Mouse (Mus musculus): ENCODE measurements around the gene Rcbtb2. TPM values are rescaled to one million over a fixed set of nuclear protein-coding genes. Genes with fewer than 3 reads are reported as not detected.
A peak's percentile ranks its signal among the peaks of the same experiment; 100 is the strongest.

Gene Rcbtb2
- polyA plus RNA-seq, 1 experiment from 2014 or later, result 160 TPM

- 91% methylated on average over 9 of the region's 9 CpGs for WGBS
- Histone ChIP-seq H3K9me3 (ENCODE audit: control insufficient read depth, low read length) (no peaks in the 10 kb centered on the region), H3K27me3 (ENCODE audit: control insufficient read depth, insufficient read depth, low read length) (no peaks in the 10 kb centered on the region)
These were observed 99.6 kb downstream of the Rcbtb2 start for GRCm38 (mm10) chr14:73222316-73222970.

GRCm38 (mm10) chr14:73226346-73226745 lies 103.5 kb downstream of the Rcbtb2 start:
- no peaks in the 10 kb centered on the region for H3K27me3 ChIP-seq (ENCODE audit: control insufficient read depth, insufficient read depth, low read length)

More at GRCm38 (mm10) chr14:73222316-73222970, 99.6 kb downstream of the Rcbtb2 start:
- Histone ChIP-seq H3K4me2 (ENCODE audit: low read depth, low read length, severe bottlenecking) (no peak overlapping the region), H3K27ac (ENCODE audit: low read depth, low read length) (no peak overlapping the region), H3K9ac (ENCODE audit: low read length) (no peak overlapping the region), H3K4me1 (replicated peaks; ENCODE audit: control insufficient read depth, insufficient read depth, low read length) (no peaks in the 10 kb centered on the region), H3K36me3 (ENCODE audit: control insufficient read depth, insufficient read depth, low read length) (no peaks in the 10 kb centered on the region), H3K4me3 (ENCODE audit: low read depth, low read length) (no peak overlapping the region)
- DNase-seq (ENCODE audit: low spot score), result no peak
- ATAC-seq (replicated peaks; ENCODE audit: low FRiP score), result no peak

GRCm38 (mm10) chr14:73226849-73227248 lies 104.0 kb downstream of the Rcbtb2 start:
- no peak overlapping the region for H3K4me2 ChIP-seq (ENCODE audit: low read depth, low read length, severe bottlenecking)
- H3K9me3 ChIP-seq (ENCODE audit: control insufficient read depth, low read length), result no peaks in the 10 kb centered on the region
- no peaks in the 10 kb centered on the region for H3K4me1 ChIP-seq (replicated peaks; ENCODE audit: control insufficient read depth, insufficient read depth, low read length)
- no peak overlapping the region for H3K27ac ChIP-seq (ENCODE audit: low read depth, low read length)
- no peak overlapping the region for H3K4me3 ChIP-seq (ENCODE audit: low read depth, low read length)
- peaks cover 2% of the 10 kb centered on the region; the same call in 1 of the 2 replicates for H3K36me3 ChIP-seq (ENCODE audit: control insufficient read depth, insufficient read depth, low read length)
- H3K27me3 ChIP-seq (ENCODE audit: control insufficient read depth, insufficient read depth, low read length), result no peaks in the 10 kb centered on the region
- DNase-seq (ENCODE audit: low spot score) (no peak), ATAC-seq (replicated peaks; ENCODE audit: low FRiP score) (no peak)
- no peak overlapping the region for H3K9ac ChIP-seq (ENCODE audit: low read length)
- WGBS, result 46% methylated on average over 1 of the region's 1 CpGs

More at GRCm38 (mm10) chr14:73226346-73226745, 103.5 kb downstream of the Rcbtb2 start:
- ATAC-seq (replicated peaks; ENCODE audit: low FRiP score) (no peak), DNase-seq (ENCODE audit: low spot score) (no peak)
- Histone ChIP-seq H3K4me3 (ENCODE audit: low read depth, low read length) (no peak overlapping the region), H3K4me2 (ENCODE audit: low read depth, low read length, severe bottlenecking) (no peak overlapping the region), H3K36me3 (ENCODE audit: control insufficient read depth, insufficient read depth, low read length) (peaks cover 2% of the 10 kb centered on the region; the same call in 1 of the 2 replicates), H3K4me1 (replicated peaks; ENCODE audit: control insufficient read depth, insufficient read depth, low read length) (no peaks in the 10 kb centered on the region), H3K9ac (ENCODE audit: low read length) (no peak overlapping the region), H3K27ac (ENCODE audit: low read depth, low read length) (no peak overlapping the region), H3K9me3 (ENCODE audit: control insufficient read depth, low read length) (no peaks in the 10 kb centered on the region)
- WGBS, result 90% methylated on average over 3 of the region's 3 CpGs

- no peak for DNase-seq (ENCODE audit: low spot score)
- no peak overlapping the region for H3K27ac ChIP-seq (ENCODE audit: low read depth, low read length)
- 25% methylated on average over 5 of the region's 5 CpGs for WGBS
These were observed 108.6 kb downstream of the Rcbtb2 start for GRCm38 (mm10) chr14:73231286-73231982.

GRCm38 (mm10) chr14:73234468-73235031 lies 111.7 kb downstream of the Rcbtb2 start:
- Histone ChIP-seq H3K4me2 (ENCODE audit: low read depth, low read length, severe bottlenecking) (no peak overlapping the region), H3K4me1 (replicated peaks; ENCODE audit: control insufficient read depth, insufficient read depth, low read length) (peaks cover 3% of the 10 kb centered on the region; the same call in 1 of the 2 replicates), H3K27me3 (ENCODE audit: control insufficient read depth, insufficient read depth, low read length) (no peaks in the 10 kb centered on the region), H3K9ac (ENCODE audit: low read length) (no peak overlapping the region), H3K9me3 (ENCODE audit: control insufficient read depth, low read length) (no peaks in the 10 kb centered on the region), H3K27ac (ENCODE audit: low read depth, low read length) (peak overlapping the region; percentile 42; the same call in 1 of the 2 replicates), H3K4me3 (ENCODE audit: low read depth, low read length) (no peak overlapping the region), H3K36me3 (ENCODE audit: control insufficient read depth, insufficient read depth, low read length) (peaks cover 2% of the 10 kb centered on the region; the same call in 1 of the 2 replicates)
- DNase-seq (ENCODE audit: low spot score) (no peak), ATAC-seq (replicated peaks; ENCODE audit: low FRiP score) (no peak)
- WGBS, result 7% methylated on average over 2 of the region's 2 CpGs

More at GRCm38 (mm10) chr14:73231286-73231982, 108.6 kb downstream of the Rcbtb2 start:
- no peak for ATAC-seq (replicated peaks; ENCODE audit: low FRiP score)
- H3K36me3 ChIP-seq (ENCODE audit: control insufficient read depth, insufficient read depth, low read length), result peaks cover 2% of the 10 kb centered on the region; the same call in 1 of the 2 replicates
- no peak overlapping the region for H3K9ac ChIP-seq (ENCODE audit: low read length)
- H3K4me2 ChIP-seq (ENCODE audit: low read depth, low read length, severe bottlenecking), result no peak overlapping the region
- no peak overlapping the region for H3K4me3 ChIP-seq (ENCODE audit: low read depth, low read length)
- H3K4me1 ChIP-seq (replicated peaks; ENCODE audit: control insufficient read depth, insufficient read depth, low read length), result peaks cover 3% of the 10 kb centered on the region; the same call in 1 of the 2 replicates
- no peaks in the 10 kb centered on the region for H3K9me3 ChIP-seq (ENCODE audit: control insufficient read depth, low read length)
- no peaks in the 10 kb centered on the region for H3K27me3 ChIP-seq (ENCODE audit: control insufficient read depth, insufficient read depth, low read length)

- ATAC-seq (replicated peaks; ENCODE audit: low FRiP score) (peak; percentile 82), DNase-seq (ENCODE audit: low spot score) (peak; percentile 75)
- H3K9me3 ChIP-seq (ENCODE audit: control insufficient read depth, low read length), result no peaks in the 10 kb centered on the region
- H3K36me3 ChIP-seq (ENCODE audit: control insufficient read depth, insufficient read depth, low read length), result no peaks in the 10 kb centered on the region
- H3K27me3 ChIP-seq (ENCODE audit: control insufficient read depth, insufficient read depth, low read length), result no peaks in the 10 kb centered on the region
- H3K4me2 ChIP-seq (ENCODE audit: low read depth, low read length, severe bottlenecking), result peak within 1 kb of the TSS; percentile 62
- peak within 1 kb of the TSS; percentile 58 for H3K4me3 ChIP-seq (ENCODE audit: low read depth, low read length)
- peak within 1 kb of the TSS; percentile 94 for H3K27ac ChIP-seq (ENCODE audit: low read depth, low read length)
- 0% methylated on average over 19 of the region's 19 CpGs for WGBS
- peaks cover 3% of the 10 kb centered on the region; the same call in 1 of the 2 replicates for H3K4me1 ChIP-seq (replicated peaks; ENCODE audit: control insufficient read depth, insufficient read depth, low read length)
- peak within 1 kb of the TSS; percentile 78 for H3K9ac ChIP-seq (ENCODE audit: low read length)
These were observed 115.0 kb downstream of the Rcbtb2 start, which contains the start of gene Lpar6 for GRCm38 (mm10) chr14:73237848-73238321. Lpar6 (plus strand) TSS chr14:73237895.

- peak; percentile 80 for ATAC-seq (replicated peaks; ENCODE audit: low FRiP score)
- Histone ChIP-seq H3K27ac (ENCODE audit: low read depth, low read length) (peak overlapping the region; percentile 94), H3K4me2 (ENCODE audit: low read depth, low read length, severe bottlenecking) (peak overlapping the region; percentile 62), H3K9me3 (ENCODE audit: control insufficient read depth, low read length) (no peaks in the 10 kb centered on the region), H3K36me3 (ENCODE audit: control insufficient read depth, insufficient read depth, low read length) (no peaks in the 10 kb centered on the region), H3K9ac (ENCODE audit: low read length) (peak overlapping the region; percentile 78), H3K4me3 (ENCODE audit: low read depth, low read length) (peak overlapping the region; percentile 58), H3K27me3 (ENCODE audit: control insufficient read depth, insufficient read depth, low read length) (no peaks in the 10 kb centered on the region), H3K4me1 (replicated peaks; ENCODE audit: control insufficient read depth, insufficient read depth, low read length) (peaks cover 3% of the 10 kb centered on the region; the same call in 1 of the 2 replicates)
- under 1% methylated on average over 20 of the region's 20 CpGs for WGBS
- peak; percentile 74 for DNase-seq (ENCODE audit: low spot score)
These were observed 115.8 kb downstream of the Rcbtb2 start for GRCm38 (mm10) chr14:73238498-73239250.

GRCm38 (mm10) chr14:73239291-73239690 lies 116.5 kb downstream of the Rcbtb2 start:
- under 1% methylated on average over 6 of the region's 6 CpGs for WGBS
- Histone ChIP-seq H3K27me3 (ENCODE audit: control insufficient read depth, insufficient read depth, low read length) (no peaks in the 10 kb centered on the region), H3K36me3 (ENCODE audit: control insufficient read depth, insufficient read depth, low read length) (no peaks in the 10 kb centered on the region), H3K27ac (ENCODE audit: low read depth, low read length) (peak overlapping the region; percentile 94), H3K4me3 (ENCODE audit: low read depth, low read length) (peak overlapping the region; percentile 58), H3K4me1 (replicated peaks; ENCODE audit: control insufficient read depth, insufficient read depth, low read length) (peaks cover 1% of the 10 kb centered on the region; the same call in 1 of the 2 replicates), H3K4me2 (ENCODE audit: low read depth, low read length, severe bottlenecking) (peak overlapping the region; percentile 62), H3K9me3 (ENCODE audit: control insufficient read depth, low read length) (no peaks in the 10 kb centered on the region), H3K9ac (ENCODE audit: low read length) (peak overlapping the region; percentile 78)
- ATAC-seq (replicated peaks; ENCODE audit: low FRiP score) (peak; percentile 72; the same call in 1 of the 2 replicates), DNase-seq (ENCODE audit: low spot score) (peak; percentile 57)
